Mouse (Mus musculus) E14TG2a.4 (cell line): Measurements from ENCODE around the gene Jak2.

ENCODE experiments used
- H3K27me3 ChIP-seq: 2 replicates; pipeline ENCODE4 v1.6.1; 2014; ENCODE audit warnings: low read length, control low read depth; ENCODE audit not compliant: insufficient read depth
- H3K36me3 ChIP-seq: 2 replicates; pipeline ENCODE4 v1.6.1; 2014; ENCODE audit warnings: low read length, control low read depth; ENCODE audit not compliant: insufficient read depth
- H3K4me1 ChIP-seq: replicated peaks from 2 replicates; pipeline ENCODE4 v1.6.1; 2014; ENCODE audit warnings: low read depth, low read length, control low read depth
- H3K4me3 ChIP-seq: replicated peaks from 2 replicates; pipeline ENCODE4 v1.5.1; 2014; ENCODE audit warnings: mild to moderate bottlenecking, low read length
- H3K9me3 ChIP-seq: 2 replicates; pipeline ENCODE4 v1.6.1; 2014; ENCODE audit warnings: low read length, control low read depth
- CTCF ChIP-seq: conservative IDR thresholded peaks from 2 replicates; pipeline ENCODE4 v1.5.1; 2014; ENCODE audit warnings: low read length
- NANOG ChIP-seq: IDR thresholded peaks from 2 replicates; pipeline ENCODE4 v1.6.1; 2014; ENCODE audit warnings: borderline replicate concordance, low read length, mixed read lengths
- POU5F1 ChIP-seq: IDR thresholded peaks from 2 replicates; pipeline ENCODE4 v1.6.1; 2014; ENCODE audit warnings: low read length, borderline replicate concordance

Jak2 gene

DNA sequence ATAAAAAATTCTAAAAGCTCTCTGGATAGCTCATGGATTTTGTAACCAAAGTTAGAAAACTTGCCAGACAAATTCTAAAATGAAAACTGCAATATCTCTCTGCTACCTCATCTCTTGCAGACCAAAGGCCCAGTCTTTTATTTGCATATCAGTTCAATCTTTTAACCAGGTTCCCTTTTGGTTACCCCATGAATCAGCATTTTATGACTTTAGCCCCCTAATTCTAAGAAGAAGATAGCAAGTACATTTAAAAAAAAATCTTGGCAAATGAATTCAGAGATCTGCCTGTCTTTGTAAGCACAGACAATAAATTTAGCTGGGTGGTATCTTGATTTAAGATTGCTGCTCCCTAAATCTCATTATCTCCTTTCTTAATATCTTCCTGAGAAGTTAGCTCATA lies 26.7 kb upstream of the Jak2 start:
- peaks cover 5% of the 10 kb centered on the region; the same call in 1 of the 2 replicates for H3K27me3 ChIP-seq
- H3K4me1 ChIP-seq = peaks cover 5% of the 10 kb centered on the region; the same call in 1 of the 2 replicates
- no peak for TF ChIP-seq NANOG
- no peak for TF ChIP-seq CTCF
- TF ChIP-seq POU5F1 = no peak
- H3K36me3 ChIP-seq = no peaks in the 10 kb centered on the region
- H3K9me3 ChIP-seq = no peaks in the 10 kb centered on the region
- no peak overlapping the region for H3K4me3 ChIP-seq

DNA sequence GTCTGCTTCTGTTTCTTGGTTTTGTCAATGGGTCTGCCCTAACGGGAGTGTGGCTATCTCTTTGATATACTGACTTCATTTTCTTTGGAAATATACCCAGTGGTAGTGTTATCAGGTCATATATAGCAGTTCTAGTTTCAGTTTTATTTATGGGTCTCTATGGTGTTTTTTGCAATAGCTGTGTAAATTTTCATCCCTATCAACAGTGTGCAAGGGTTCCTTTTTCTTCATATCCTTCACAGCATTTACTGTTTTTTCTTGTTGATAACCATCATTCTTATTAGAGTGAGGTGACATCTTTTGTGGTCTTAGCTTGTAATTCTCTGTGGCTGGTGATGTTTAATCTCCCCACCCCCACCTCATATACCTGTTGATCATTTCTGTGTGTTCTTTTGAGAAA lies 24.6 kb upstream of the Jak2 start:
- TF ChIP-seq CTCF (no peak), POU5F1 (no peak), NANOG (no peak)
- Histone ChIP-seq H3K36me3 (no peaks in the 10 kb centered on the region), H3K27me3 (peaks cover 14% of the 10 kb centered on the region), H3K9me3 (no peaks in the 10 kb centered on the region), H3K4me3 (no peak overlapping the region), H3K4me1 (peaks cover 8% of the 10 kb centered on the region; the same call in 1 of the 2 replicates)

DNA sequence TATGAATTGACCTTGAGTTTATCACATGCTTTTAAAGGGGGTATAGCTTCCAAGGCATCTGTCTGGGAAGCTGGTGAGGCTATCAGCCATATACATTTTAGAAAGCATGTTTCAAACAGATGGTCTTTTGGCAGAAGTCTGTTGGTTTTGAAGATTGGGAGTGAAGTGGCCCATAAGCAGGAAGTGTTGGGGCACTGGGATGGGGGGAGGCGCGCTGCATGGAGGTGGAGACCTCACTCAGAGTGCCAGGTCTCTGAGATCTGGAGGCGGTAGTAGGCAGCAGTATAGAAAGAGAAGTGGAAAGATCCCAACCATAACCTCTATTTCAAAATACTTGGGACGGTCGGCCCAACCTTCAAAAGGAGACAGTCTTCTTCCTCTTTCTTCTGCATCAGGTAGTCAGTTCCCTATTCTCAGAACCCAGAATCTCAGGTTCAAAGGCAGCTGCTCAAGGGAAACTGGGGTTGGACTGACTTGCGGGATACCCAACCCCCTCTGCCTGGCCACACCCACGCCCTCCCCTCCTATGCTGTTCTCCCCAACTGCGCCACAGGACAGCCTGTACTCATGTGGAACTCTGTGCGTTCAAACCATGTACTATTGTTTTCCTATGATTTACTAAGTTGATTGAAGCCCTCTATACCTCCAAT lies 23.6 kb upstream of the Jak2 start:
- no peaks in the 10 kb centered on the region for H3K36me3 ChIP-seq
- peaks cover 14% of the 10 kb centered on the region for H3K27me3 ChIP-seq
- no peaks in the 10 kb centered on the region for H3K9me3 ChIP-seq
- H3K4me1 ChIP-seq = peaks cover 8% of the 10 kb centered on the region; the same call in 1 of the 2 replicates
- no peak for TF ChIP-seq NANOG
- no peak overlapping the region for H3K4me3 ChIP-seq

DNA sequence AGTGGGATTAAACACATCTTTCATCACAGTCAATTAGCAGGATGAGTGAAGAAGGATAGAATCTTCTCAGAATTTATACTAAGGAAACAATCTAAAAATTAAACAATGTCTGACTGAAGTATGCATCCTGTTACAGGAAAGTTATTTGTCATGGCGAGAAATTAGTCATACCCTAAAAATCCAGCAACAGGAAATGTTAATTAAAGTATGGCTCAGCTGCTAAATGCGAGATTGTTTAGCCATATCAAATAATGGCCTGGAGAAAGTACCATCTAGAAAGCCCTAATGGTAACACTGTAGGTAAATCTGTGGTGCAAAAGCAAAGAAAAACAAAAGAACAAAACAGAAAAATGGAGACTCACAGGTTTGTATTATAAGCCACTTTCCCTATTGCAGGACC lies 22.6 kb upstream of the Jak2 start:
- Histone ChIP-seq H3K9me3 (no peaks in the 10 kb centered on the region), H3K27me3 (peaks cover 14% of the 10 kb centered on the region), H3K36me3 (no peaks in the 10 kb centered on the region), H3K4me1 (peaks cover 8% of the 10 kb centered on the region; the same call in 1 of the 2 replicates), H3K4me3 (no peak overlapping the region)
- TF ChIP-seq NANOG = no peak
- no peak for TF ChIP-seq POU5F1
- no peak for TF ChIP-seq CTCF

DNA sequence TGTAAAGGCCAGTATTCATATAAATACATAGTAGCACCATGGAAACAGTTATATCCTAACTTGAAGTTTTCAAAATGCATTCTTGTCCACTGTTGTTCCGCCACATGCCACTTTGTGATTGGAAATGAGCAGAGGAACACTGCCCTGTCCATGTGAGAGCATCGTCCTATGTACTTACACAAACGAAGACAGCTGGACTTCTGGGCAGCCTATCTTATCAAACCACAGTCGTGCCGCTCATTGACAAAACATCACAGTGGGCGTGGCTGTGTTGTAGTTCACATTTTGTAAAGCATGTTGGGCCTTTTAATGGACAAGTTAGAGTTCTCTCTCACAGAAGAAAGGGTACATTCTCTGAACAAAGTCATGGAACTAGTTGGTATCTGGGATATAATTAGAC lies 18.9 kb upstream of the Jak2 start:
- Histone ChIP-seq H3K4me3 (no peak overlapping the region), H3K9me3 (no peaks in the 10 kb centered on the region), H3K36me3 (no peaks in the 10 kb centered on the region), H3K4me1 (peaks cover 11% of the 10 kb centered on the region; the same call in 1 of the 2 replicates), H3K27me3 (peaks cover 14% of the 10 kb centered on the region)
- TF ChIP-seq CTCF (no peak), POU5F1 (no peak)

DNA sequence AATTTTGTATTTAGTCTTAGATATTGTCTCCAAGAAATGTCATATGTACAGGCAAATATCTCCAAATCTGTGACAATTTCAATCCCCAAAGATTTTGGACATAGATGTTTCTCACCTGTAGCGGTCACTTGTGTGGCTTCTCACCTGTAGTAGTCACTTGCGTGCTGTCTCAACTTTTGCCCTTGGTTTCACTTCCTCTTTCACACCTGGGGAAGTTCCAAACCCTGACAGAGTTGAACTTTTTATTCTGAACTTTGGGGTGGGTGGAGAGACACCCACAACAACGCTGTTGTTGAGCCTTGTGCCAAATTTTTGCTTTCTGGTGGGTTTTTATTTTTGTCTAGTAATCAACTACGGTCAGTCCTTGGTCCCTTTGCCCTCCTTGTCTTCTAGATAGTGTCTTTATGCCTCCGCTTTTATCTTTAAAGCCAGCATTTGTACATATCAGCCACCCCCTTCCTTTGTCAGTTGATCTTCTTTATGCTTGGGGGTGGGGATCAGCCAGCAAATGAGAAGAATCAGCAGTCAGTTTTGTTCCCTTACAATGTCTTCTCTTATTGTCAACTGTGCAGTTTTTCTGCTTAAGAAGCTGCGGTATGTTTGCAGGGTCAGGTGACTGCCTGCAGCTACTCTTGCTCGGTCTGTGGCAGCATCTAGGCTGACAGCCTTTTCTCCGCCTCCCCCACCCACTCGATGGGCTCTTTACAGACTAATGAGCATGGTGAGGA lies 14.8 kb upstream of the Jak2 start:
- Histone ChIP-seq H3K27me3 (no peaks in the 10 kb centered on the region), H3K4me1 (peaks cover 11% of the 10 kb centered on the region), H3K4me3 (no peak overlapping the region), H3K36me3 (no peaks in the 10 kb centered on the region), H3K9me3 (no peaks in the 10 kb centered on the region)
- no peak for TF ChIP-seq POU5F1
- no peak for TF ChIP-seq CTCF
- TF ChIP-seq NANOG = no peak

DNA sequence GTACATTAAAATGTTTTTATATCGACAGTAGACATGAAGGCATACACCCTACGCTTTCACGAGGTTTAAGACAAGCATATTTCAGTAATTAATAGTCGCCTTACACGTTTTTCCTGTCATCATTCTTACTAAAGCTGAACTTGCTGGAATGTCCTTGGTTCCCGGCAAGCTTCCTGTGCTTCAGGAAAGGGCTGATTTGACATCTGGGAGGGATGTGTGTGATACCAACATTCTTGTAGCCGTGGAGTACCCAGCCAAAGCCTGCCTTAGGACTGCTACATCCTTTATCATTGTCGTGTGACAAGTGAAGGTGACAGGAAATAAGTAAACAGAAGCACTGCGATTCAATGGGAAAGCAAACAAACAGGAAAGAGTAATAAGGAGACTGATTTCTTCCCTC lies 13.5 kb upstream of the Jak2 start:
- Histone ChIP-seq H3K27me3 (no peaks in the 10 kb centered on the region), H3K36me3 (no peaks in the 10 kb centered on the region), H3K4me3 (no peak overlapping the region), H3K9me3 (no peaks in the 10 kb centered on the region), H3K4me1 (peaks cover 15% of the 10 kb centered on the region)
- no peak for TF ChIP-seq CTCF
- no peak for TF ChIP-seq NANOG
- TF ChIP-seq POU5F1 = no peak

DNA sequence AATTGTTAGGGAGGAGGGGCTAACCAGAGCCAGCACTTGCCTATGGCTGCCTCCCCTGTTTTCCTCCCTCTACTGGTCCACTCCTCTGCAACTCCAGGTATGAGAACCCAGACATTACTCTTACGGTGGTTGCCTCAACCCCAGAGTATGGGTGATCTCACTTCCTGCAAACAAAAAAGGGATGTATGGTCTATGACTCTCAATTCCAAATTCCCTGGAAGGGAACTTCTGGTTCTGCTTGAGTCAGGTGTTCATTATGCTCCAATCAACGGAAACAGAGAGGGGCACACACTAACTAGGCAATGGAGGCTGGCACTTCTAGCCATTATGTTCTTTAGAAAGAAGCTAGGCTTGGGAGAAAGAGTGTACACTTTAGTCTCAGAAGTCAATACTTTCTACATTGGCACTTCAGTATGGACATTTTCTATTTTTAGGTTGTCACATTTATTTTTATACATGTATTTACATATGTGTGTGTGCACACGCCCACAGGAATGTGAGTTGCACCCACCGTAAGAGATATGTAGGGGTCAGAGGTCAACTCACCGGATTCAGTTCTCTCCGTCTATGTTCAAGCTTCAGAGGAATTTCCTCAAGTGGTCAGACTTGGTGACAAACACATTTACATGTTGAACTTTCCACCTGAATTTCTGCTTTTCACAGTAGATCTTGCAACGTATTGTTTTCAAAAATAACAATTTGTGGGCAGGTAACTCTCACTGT lies 12.0 kb upstream of the Jak2 start:
- no peak for TF ChIP-seq CTCF
- TF ChIP-seq POU5F1 = no peak
- TF ChIP-seq NANOG = no peak
- no peaks in the 10 kb centered on the region for H3K9me3 ChIP-seq

More for the DNA sequence above, 12.0 kb upstream of the Jak2 start:
- peaks cover 15% of the 10 kb centered on the region for H3K4me1 ChIP-seq
- H3K4me3 ChIP-seq = no peak overlapping the region
- no peaks in the 10 kb centered on the region for H3K27me3 ChIP-seq
- no peaks in the 10 kb centered on the region for H3K36me3 ChIP-seq
